Mouse (Mus musculus) CH12.LX (cell line): ENCODE measurements at regions not wholly inside any gene's neighbourhood (a gene's known extent, or its start where the extent isn't known, plus 50 kb on each side); places are given as distances from the start of the nearest gene placed in this dataset.

Experiments used
- BHLHE40 ChIP-seq: IDR thresholded peaks from 2 replicates; pipeline ENCODE4 v1.6.1; 2011; ENCODE audit warnings: mild to moderate bottlenecking, low read depth, low read length, improper control_type of control experiment
- CTCF ChIP-seq, 2 experiments: IDR thresholded peaks in 1 of 2; conservative IDR thresholded peaks in 1 of 2; 2 replicates each; pipeline ENCODE4 v1.5.1; 2011 to 2012; ENCODE audit warnings: low read depth in 2 of 2, low read length in 2 of 2, improper control_type of control experiment in 1 of 2, inconsistent platforms in 1 of 2, mild to moderate bottlenecking in 1 of 2, moderate library complexity in 1 of 2
- HCFC1 ChIP-seq: IDR thresholded peaks from 2 replicates; pipeline ENCODE4 v1.6.1; 2012; ENCODE audit warnings: low read depth, mild to moderate bottlenecking, inconsistent platforms, low read length, improper control_type of control experiment
- JUN ChIP-seq: IDR thresholded peaks from 2 replicates; pipeline ENCODE4 v1.6.1; 2011; ENCODE audit warnings: low read depth, mild to moderate bottlenecking, low read length, improper control_type of control experiment, moderate library complexity; ENCODE audit not compliant: insufficient read depth
- MAX ChIP-seq: IDR thresholded peaks from 2 replicates; pipeline ENCODE4 v1.6.1; 2011; ENCODE audit warnings: low read length, improper control_type of control experiment
- POLR2A ChIP-seq: IDR thresholded peaks from 2 replicates; pipeline ENCODE4 v1.6.1; 2011; ENCODE audit warnings: low read depth, mild to moderate bottlenecking, improper control_type of control experiment, low read length
- RCOR1 ChIP-seq: conservative IDR thresholded peaks from 2 replicates; pipeline ENCODE4 v1.6.1; 2012; ENCODE audit warnings: low read depth, mild to moderate bottlenecking, inconsistent platforms, low read length, improper control_type of control experiment
- USF2 ChIP-seq: conservative IDR thresholded peaks from 2 replicates; pipeline ENCODE4 v1.6.1; 2011; ENCODE audit warnings: low read depth, low read length, improper control_type of control experiment
- ZNF384 ChIP-seq: IDR thresholded peaks from 2 replicates; pipeline ENCODE4 v1.6.1; 2012; ENCODE audit warnings: low read depth, low read length, improper control_type of control experiment, inconsistent platforms

GRCm38 (mm10) chr3:115787360-115787759 lies 72.5 kb upstream of the S1pr1 start:
- TF ChIP-seq BHLHE40: no peak
- TF ChIP-seq POLR2A: no peak
- TF ChIP-seq ZNF384: no peak
- no peak for TF ChIP-seq HCFC1
- no peak for TF ChIP-seq CTCF (conservative IDR thresholded peaks at IDR 0.05 in 1 of 2, IDR thresholded peaks at IDR 0.05 in 1 of 2; ENCODE audit: low read depth in 2 of 2, low read length in 2 of 2)
- TF ChIP-seq JUN: no peak
- TF ChIP-seq USF2: no peak
- no peak for TF ChIP-seq MAX
- TF ChIP-seq RCOR1: no peak
